Mouse (Mus musculus): ENCODE data around the gene Catsperg1.
"Not testable (repeated sequence)": the region's sequence is repeated elsewhere in the genome, so short reads cannot be mapped to it uniquely, and the experiment has no call there.

Gene Catsperg1

GRCm38 (mm10) chr7:29213675-29214082 lies at the start of gene Catsperg1:
TSS of gene Catsperg1 (minus strand) at chr7:29214035.
- peak; percentile 63 to 71 for DNase-seq

DNA sequence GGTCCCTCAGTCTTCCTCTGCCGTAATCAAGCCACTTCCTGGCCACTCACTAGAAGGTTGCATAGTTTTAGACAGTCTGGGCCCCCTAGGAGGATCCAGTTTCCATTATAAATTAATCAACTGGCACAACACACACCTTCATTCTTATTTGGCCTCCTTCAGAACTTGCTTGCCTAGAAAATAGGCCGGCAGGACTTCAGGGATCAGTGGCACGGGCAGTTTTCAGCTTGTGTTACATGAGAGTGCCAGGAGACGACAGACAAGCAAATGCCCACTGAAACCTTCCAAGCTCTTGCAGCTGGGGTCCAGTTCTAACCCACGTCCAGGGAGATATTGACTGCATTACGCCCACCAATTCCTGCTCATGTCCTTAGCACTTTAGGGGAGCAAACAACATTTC lies 48.3 kb upstream of the Catsperg1 start:
- no peak for DNase-seq

DNA sequence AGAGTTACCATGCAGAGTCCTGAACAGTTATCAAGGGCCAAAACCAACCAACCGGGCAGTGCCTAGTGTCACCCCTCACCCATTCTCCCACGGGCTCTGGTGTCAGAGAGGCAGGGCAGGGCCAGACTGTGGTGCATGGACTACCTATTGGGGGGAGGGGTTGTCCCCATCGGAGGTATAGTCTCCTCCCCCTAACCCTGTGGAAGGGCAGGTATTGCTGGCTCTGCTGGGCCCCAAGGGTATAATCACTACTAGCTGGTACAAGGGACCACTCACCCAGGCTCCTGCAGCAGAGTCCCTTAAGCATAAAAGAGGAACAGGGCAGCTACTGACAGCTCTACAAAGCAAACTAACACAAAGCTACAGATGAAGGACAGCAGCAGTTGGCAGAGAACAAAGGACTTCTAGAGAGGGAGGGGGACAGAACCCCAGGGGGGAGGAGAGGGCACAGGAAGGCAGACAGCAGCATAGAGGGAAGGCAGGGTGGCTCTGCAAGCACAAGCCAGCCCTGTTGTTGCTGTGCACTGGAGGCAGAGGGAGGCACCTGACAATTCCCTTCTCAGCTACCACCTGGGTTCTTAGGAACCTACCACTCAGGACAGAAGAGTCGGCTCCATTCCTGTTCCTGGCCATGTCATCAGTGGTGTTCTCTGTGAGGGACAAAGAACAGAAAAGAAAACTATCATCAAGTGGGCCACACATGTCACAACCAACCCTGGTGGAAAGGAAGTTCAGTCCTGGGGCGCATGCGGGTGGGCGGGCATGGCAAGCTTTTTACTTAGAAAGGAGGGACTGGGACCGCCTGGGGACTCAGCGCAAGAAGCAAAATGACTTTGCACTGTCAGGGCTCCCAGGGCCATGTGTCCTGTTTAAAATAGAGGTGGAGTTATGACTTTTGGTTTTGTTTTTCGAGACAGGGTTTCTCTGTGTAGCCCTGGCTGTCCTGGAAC lies 46.2 kb upstream of the Catsperg1 start:
- no peak for DNase-seq

DNA sequence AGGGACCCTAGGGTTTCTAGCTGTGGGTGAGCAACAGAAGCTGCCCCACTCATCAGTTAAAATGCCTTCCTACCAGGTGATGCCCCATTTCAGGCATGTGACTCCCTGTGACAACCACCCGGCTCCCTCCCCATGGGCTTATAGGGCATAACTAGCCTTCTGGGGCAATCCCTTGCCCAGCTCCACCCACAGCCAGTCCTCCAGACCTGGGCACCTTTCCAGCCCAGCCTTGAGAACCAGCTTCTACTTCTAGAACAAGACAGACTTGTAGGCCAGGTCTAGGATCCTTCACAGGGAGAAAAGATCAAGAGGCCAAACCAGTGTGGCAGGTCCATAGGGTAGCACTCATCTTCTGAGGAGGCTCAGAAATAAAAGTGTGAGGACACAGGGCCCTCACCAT lies 43.5 kb upstream of the Catsperg1 start:
- no peak for DNase-seq

DNA sequence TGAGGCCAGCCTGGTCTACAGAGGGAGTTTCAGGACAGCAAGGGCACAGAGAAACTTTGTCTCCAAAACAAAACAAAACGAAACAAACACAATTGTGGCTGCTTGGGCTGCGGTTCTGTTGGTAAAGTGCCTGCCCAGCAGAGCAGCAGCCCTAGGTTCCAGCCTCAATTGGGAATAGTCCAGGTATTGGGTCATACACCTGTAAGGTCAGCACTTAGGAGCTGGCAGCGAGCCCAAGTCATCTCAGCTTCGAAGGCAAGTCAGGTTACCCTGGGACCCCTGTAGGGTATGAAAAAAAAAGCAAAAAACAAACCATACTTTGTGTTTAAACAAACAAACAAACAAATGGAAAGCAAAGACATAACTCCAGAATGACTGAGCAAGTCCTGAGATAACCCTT lies 42.0 kb upstream of the Catsperg1 start:
- DNase-seq, result no peak

GRCm38 (mm10) chr7:29253842-29254241 lies 40.0 kb upstream of the Catsperg1 start:
- no peak for DNase-seq

DNA sequence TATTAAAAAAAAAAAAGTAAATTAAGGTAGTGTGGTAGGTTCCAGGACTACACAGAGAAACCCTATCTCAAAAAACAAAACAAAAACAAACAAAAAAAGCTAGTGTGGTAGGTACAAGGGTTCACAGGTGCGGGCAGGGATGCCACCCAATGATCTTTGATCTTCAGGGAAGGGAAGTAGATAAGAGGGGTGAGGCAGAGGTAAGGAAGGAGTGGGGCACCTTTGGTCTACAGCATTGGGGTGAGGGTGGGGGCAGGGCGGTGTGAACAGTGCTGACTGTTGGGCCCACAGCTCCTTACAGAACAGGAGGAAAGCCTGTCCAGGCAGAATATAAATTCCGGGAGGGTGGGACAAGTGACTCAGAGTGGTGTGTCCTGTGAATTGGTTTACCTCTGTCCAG lies 37.3 kb upstream of the Catsperg1 start:
- DNase-seq, result no peak

- DNase-seq, result peak in 1 of 2 experiments; percentile 16
Observed at GRCm38 (mm10) chr7:29248261-29248841, 34.5 kb upstream of the Catsperg1 start, which contains the start of gene 2200002D01Rik. TSS of gene 2200002D01Rik (minus strand) at chr7:29248466.

GRCm38 (mm10) chr7:29247706-29248105 lies 33.9 kb upstream of the Catsperg1 start:
- peak in 1 of 2 experiments; percentile 18 for DNase-seq

DNA sequence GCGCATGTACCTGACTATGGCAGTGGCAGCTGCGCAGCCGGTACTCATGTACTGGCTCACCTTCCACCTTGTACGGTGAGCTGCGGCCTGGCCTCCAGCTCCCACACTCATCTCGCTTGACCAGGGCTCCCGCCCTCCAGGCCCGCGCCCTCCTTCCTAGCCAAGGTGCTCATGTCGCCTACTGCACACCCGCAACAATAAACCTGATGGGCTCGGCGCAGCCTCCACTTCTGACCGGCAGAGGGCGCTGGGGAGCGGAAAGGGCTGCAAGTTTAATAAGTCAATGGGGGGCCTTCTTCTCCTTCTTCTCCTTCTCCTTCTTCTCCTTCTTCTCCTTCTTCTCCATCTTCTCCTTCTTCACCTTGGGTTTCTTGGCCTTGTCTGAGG lies 33.5 kb upstream of the Catsperg1 start:
- DNase-seq, result peak; percentile 79 to 88

DNA sequence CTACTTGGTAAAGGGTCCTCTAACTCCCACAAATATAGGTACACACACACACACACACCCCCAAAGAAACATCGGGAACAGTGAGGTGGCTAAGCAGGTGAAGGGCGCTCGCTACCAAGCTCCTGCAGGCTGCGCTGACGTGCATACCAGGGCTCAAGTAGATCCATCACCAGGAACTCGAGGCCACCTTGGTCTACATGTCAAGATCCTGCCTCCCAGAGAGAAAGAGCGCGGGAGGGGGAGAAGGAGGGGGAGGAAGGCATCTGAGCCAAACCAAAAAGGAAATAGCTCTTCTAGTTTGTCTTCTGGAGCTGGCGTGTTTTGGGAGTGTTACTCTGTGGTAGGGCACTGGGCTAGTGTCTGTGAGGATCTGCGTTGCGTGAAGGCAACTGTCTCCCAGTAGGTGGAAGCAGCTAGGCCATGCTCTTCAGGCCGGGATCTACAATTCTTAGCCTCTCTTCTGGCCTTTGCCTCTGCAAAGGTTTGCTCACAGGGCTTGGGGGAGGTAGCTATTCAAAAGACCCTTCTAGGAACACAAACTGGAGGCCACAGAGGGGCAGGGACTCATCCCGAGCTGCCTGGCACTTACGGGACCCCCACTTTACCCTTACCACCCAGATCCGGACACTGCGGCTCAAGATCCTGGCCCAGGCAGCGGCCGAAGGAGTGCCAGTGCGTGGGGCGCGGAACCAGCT lies 32.9 kb upstream of the Catsperg1 start:
- DNase-seq, result no peak

DNA sequence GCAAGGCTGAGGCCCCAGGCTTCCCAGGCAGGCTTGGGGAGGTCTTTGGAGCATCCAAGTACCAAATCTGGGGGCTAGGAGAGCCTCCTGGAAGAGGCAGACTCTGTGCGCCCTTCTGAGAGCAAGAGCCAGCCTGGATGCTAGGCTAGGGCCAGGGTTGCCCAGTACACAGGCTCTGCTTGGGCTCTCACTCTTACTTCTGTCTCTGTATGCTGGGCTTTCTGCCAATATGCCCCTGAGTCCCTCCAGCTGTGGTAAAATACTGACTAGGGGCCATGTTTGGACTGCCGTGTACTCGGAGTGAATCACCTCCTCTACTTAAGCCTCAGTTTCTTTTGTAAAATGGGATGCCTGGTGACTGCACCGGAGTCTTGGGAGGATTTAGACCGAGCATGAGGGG lies 32.2 kb upstream of the Catsperg1 start:
- DNase-seq, result no peak

DNA sequence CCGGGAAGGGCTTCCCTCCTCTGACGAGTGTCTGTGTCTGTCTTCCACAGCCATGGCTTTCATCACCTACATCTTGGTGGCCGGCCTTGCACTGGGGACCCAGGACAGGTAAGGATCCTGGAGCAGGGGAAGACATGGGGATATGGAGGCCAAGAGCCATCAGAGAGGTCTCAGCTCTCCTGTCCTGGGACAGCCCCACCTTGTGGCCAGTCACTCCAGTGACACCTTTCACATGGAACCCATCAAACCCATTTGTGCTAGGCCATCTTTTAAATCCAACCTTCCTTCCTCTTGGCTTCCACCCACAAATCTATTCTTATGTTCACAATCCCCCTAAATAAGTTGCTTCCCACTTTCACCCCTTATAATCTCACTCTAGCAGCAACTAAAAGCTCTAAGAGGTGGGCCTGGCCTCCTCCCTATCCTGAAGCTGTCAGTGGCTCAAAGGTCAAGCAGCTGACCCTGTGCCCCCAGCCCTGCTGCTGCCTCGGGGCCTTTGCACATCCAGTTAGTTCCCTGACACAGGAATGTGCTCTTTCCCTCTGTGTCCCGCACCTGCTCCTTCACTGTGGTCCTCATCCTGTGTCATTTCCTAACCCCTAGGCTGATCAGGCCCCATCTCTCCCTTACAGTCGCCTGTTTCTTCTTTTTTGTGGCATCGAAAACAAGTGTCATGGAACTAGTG lies 31.0 kb upstream of the Catsperg1 start:
- DNase-seq, result peak in 1 of 2 experiments; percentile 48

GRCm38 (mm10) chr7:29238019-29238967 lies 24.5 kb upstream of the Catsperg1 start, which contains the start of gene Yif1b:
TSS of gene Yif1b (plus strand) at chr7:29238329.
- DNase-seq, result peak; percentile 97 to 98

- not testable (repeated sequence) for DNase-seq
Observed at GRCm38 (mm10) chr7:29237596-29237995, 23.8 kb upstream of the Catsperg1 start.

DNA sequence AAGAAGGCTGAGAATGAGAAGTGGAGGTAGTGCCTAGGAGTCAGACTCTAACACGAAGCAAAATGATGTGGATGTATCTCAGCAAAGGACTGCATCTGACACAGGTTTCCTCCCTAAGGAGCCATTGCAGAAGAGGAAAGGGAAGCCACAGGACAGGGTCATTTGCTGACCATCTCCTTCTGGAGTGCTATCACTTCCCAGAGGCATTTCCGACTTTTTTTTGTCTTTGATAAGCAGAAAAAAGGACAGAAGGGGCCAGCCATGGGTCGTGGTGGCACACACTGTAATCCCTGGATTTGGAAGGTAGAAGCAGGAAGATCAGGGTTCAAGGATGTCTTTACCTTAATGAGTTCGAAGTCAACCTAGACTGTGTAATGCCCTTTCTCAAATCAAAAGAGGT lies 22.8 kb upstream of the Catsperg1 start:
- DNase-seq, result no peak

GRCm38 (mm10) chr7:29234661-29235060 lies 20.8 kb upstream of the Catsperg1 start:
- DNase-seq, result no peak

GRCm38 (mm10) chr7:29233745-29234144 lies 19.9 kb upstream of the Catsperg1 start:
- DNase-seq, result no peak

- DNase-seq, result peak in 1 of 2 experiments; percentile 39
Observed at GRCm38 (mm10) chr7:29232247-29233013, 18.6 kb upstream of the Catsperg1 start, which contains the start of gene Kcnk6. TSS of gene Kcnk6 (minus strand) at chr7:29232515.

DNA sequence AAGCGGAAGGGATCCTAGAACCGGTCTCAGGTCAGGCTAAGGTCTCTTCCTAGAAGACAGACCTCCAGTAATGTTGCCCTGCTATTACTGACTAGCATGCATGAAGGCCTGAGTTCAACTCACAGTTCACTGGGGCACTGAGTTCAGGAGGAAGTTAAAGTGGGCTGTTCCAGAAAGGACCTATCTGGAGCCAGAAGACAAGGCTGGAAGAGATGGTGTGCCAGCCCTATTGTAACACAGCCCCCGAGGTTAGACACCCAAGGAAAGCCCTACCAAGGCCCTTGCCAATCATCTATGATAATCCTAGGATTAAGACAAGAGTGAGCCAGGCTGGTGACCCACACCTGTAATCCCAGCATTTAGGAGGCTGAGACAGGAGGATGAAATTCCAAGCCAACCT lies 17.7 kb upstream of the Catsperg1 start:
- no peak for DNase-seq

DNA sequence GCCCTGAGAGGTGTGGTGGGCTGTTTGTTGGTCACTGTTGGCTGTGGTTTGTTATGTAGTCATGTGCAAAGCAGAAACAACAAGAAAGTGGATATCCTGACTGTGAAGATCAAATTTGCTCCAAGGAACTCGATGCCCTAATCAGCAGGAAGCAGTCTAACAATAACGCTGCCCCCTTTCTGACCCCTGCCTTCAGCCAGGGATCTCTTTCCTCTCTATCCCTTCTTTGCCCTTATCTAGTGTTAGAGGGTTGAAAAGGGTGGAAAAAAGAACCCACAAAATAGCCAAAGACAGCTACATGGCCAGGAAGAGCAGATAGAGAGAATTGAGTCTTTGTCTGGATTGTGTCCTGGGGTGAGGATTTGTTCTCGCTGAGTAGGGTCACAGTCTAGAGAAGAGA lies 16.7 kb upstream of the Catsperg1 start:
- DNase-seq, result no peak

All from cerebellum, postnatal 25 days (tissue).